Mouse (Mus musculus): ENCODE measurements around the gene Aloxe3.

The Aloxe3 gene

DNA sequence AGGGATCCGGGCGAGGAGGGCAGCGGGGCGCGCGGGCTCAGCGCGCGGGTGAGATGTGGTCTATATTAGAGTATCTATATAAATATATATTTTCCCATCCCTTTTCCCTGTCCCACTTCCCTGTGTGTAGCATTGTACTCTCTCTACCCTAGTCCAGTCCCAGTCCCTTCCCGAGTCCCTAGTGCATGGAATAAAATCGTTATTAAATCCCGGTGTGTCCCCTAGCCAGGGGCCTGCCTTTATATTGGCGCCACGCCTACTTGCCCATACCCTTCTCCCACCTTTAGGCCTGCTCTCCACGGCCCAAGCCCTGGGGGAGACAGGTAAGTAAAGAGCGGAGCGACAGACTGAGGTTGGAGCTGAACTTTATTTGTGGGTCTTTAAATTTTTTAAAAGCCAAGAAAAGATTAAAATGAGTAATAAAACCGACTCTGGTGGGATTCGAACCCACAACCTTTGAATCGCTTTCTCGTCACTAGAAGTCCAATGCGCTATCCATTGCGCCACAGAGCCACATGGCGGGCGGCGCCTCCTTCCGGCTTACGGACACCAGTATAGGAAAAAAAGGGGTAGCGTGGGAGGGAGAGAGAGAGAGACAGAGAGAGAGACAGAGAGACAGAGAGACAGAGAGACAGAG, 2.5 kb upstream of the Aloxe3 start:
- Histone ChIP-seq H3K36me3 (ENCODE audit: insufficient read depth, low read length) (no peaks in the 10 kb centered on the region), H3K9me3 (ENCODE audit: low read length) (no peaks in the 10 kb centered on the region), H3K27me3 (ENCODE audit: insufficient read depth, low read length) (peaks cover 58% of the 10 kb centered on the region), H3K4me3 (replicated peaks; ENCODE audit: low read length) (peak overlapping the region; percentile 95), H3K4me1 (replicated peaks; ENCODE audit: low read depth, low read length) (peaks cover 55% of the 10 kb centered on the region)
- TF ChIP-seq NANOG (IDR thresholded peaks at IDR 0.05; ENCODE audit: borderline replicate concordance, low read length) = no peak
- TF ChIP-seq POU5F1 (IDR thresholded peaks at IDR 0.05; ENCODE audit: borderline replicate concordance, low read length) = no peak
- TF ChIP-seq CTCF (conservative IDR thresholded peaks at IDR 0.05; ENCODE audit: low read length) = no peak

DNA sequence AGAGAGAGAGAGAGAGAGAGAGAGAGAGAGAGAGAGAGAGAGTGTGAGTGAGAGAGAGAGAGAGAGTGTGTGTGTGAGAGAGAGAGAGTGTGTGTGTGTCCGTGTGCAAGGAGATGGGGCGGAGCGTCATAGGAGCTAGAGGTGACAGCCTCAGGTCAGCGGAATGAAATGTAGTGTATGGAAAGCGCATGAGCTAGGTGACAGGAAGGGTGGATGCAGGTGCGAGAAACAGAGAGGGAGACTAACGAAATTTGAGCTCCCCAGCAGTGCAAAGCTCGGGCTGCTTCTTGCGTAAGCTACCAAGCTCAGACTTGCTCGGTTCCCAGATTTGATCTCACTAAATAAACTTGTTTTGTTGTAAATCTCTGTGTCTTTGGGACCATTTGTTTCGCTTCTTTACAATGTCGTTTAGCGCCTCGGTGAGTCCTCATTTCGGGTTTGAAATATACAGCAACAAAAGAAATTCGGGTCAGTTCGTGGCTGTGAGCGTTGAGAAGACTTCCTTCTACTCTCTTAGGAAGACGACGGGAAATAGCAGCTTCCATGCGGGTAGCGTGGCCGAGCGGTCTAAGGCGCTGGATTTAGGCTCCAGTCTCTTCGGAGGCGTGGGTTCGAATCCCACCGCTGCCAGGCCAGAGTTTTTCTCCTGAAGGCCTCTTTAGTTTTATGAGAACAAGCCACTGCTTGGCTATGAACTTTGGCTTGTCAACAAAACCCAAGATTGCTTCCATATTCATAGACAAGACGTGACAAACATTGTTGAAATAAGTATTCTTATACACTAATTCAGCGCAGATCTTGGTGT, 1.8 kb upstream of the Aloxe3 start:
- H3K4me1 ChIP-seq (replicated peaks; ENCODE audit: low read depth, low read length) = peaks cover 52% of the 10 kb centered on the region
- peaks cover 54% of the 10 kb centered on the region for H3K27me3 ChIP-seq (ENCODE audit: insufficient read depth, low read length)
- H3K36me3 ChIP-seq (ENCODE audit: insufficient read depth, low read length) = no peaks in the 10 kb centered on the region
- no peak for TF ChIP-seq NANOG (IDR thresholded peaks at IDR 0.05; ENCODE audit: borderline replicate concordance, low read length)
- no peak for TF ChIP-seq CTCF (conservative IDR thresholded peaks at IDR 0.05; ENCODE audit: low read length)
- no peak for TF ChIP-seq POU5F1 (IDR thresholded peaks at IDR 0.05; ENCODE audit: borderline replicate concordance, low read length)
- H3K9me3 ChIP-seq (ENCODE audit: low read length) = no peaks in the 10 kb centered on the region
- H3K4me3 ChIP-seq (replicated peaks; ENCODE audit: low read length) = peak overlapping the region; percentile 95

DNA sequence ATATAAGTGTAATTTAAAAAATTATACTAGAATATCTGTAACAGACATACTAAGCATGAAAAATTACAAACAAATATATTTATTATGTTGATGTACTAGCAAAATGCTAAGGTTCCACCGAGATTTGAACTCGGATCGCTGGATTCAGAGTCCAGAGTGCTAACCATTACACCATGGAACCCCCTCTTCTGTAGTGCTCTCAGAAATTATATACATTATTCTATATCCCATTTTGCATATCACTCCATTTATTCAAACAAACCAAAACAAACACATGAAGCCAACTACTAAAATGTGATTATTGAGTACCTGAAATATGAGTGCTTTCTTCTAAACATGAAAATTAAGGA, 1.2 kb upstream of the Aloxe3 start:
- Histone ChIP-seq H3K9me3 (ENCODE audit: low read length) (no peaks in the 10 kb centered on the region), H3K4me3 (replicated peaks; ENCODE audit: low read length) (peak overlapping the region; percentile 95), H3K4me1 (replicated peaks; ENCODE audit: low read depth, low read length) (peaks cover 46% of the 10 kb centered on the region), H3K36me3 (ENCODE audit: insufficient read depth, low read length) (no peaks in the 10 kb centered on the region), H3K27me3 (ENCODE audit: insufficient read depth, low read length) (peaks cover 48% of the 10 kb centered on the region)
- TF ChIP-seq POU5F1 (IDR thresholded peaks at IDR 0.05; ENCODE audit: borderline replicate concordance, low read length) = no peak
- TF ChIP-seq CTCF (conservative IDR thresholded peaks at IDR 0.05; ENCODE audit: low read length) = no peak
- TF ChIP-seq NANOG (IDR thresholded peaks at IDR 0.05; ENCODE audit: borderline replicate concordance, low read length) = no peak

DNA sequence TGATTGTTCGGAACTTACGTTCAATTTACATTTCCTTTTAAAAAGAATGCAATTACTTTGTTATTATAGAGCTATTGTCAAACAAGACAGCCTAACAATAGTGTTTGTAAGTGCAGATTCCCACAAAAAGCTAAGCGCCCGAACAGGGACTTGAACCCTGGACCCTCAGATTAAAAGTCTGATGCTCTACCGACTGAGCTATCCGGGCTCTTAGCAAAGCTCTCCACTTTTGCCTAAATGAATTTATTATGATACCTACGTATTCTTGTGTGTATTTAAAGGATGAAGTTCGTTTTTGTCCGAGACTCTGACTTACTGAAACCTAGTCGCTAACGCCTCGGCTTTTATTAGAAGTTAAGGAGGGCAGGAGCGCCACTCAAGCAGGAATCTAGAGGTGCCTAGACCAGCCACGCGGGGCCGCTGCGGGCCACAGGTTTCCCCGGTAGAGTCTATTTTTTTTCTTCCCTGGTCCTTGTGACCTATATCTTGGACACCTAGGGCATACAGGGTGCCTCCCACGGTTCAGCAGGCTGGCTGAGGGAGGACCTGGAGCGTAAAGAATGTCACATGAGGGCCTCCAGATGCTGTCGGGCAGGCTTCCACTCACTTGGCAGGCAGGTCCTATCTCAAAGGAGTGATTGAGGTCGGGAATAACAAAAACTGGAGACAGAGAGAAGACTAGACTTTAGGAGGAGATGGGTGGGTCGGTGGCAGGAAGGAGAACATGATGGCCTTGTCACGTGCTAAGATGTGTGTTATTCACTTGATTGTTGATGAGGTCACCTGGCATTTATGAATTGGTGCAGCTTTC, 450 bp upstream of the Aloxe3 start:
- peaks cover 45% of the 10 kb centered on the region for H3K4me1 ChIP-seq (replicated peaks; ENCODE audit: low read depth, low read length)
- peak; percentile 20 for TF ChIP-seq CTCF (conservative IDR thresholded peaks at IDR 0.05; ENCODE audit: low read length)
- no peak for TF ChIP-seq NANOG (IDR thresholded peaks at IDR 0.05; ENCODE audit: borderline replicate concordance, low read length)

DNA sequence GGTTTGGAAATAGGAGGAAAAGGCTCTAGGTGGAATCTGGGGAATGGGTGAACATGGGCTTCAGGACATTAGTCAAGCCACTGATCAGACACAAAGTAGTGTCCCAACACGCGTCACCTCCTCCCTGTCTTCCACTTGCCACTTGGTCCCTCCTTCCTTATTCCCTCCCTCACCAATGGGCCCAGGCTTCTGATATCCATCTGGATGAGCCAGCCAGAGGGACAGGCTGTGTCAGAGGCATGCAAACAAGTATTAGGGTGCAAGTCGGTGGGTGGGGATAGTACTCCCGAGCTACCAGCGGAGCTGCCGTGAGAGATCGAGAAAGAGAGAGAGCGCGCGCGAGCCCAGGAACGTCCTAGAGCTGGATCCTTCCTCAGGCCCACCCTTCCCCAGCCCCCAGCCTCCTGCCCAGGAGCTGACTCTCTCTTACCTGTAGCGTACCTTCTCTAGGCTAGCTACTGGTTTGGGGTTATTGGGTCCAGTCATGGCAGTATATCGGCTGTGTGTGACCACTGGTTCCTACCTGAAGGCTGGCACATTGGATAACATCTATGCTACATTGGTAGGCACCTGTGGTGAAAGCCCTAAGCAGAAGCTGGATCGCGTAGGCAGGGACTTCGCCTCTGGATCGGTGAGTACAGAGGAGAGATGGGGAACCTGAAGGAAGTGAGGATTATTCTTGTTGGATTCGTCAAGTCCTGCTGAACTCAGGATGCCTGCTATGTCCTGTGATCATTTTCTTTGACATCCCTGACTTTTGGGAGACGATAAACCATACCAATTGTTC, 416 bp downstream of the Aloxe3 start:
- H3K4me3 ChIP-seq (replicated peaks; ENCODE audit: low read length) = peak overlapping the region; percentile 95
- peaks cover 32% of the 10 kb centered on the region for H3K27me3 ChIP-seq (ENCODE audit: insufficient read depth, low read length)
- H3K9me3 ChIP-seq (ENCODE audit: low read length) = no peaks in the 10 kb centered on the region
- TF ChIP-seq NANOG (IDR thresholded peaks at IDR 0.05; ENCODE audit: borderline replicate concordance, low read length) (no peak), POU5F1 (IDR thresholded peaks at IDR 0.05; ENCODE audit: borderline replicate concordance, low read length) (no peak), CTCF (conservative IDR thresholded peaks at IDR 0.05; ENCODE audit: low read length) (no peak)
- peaks cover 45% of the 10 kb centered on the region for H3K4me1 ChIP-seq (replicated peaks; ENCODE audit: low read depth, low read length)
- no peaks in the 10 kb centered on the region for H3K36me3 ChIP-seq (ENCODE audit: insufficient read depth, low read length)

More for the DNA sequence above, 450 bp upstream of the Aloxe3 start:
- H3K27me3 ChIP-seq (ENCODE audit: insufficient read depth, low read length) = peaks cover 41% of the 10 kb centered on the region
- H3K36me3 ChIP-seq (ENCODE audit: insufficient read depth, low read length) = no peaks in the 10 kb centered on the region
- H3K9me3 ChIP-seq (ENCODE audit: low read length) = no peaks in the 10 kb centered on the region
- H3K4me3 ChIP-seq (replicated peaks; ENCODE audit: low read length) = peak overlapping the region; percentile 95

DNA sequence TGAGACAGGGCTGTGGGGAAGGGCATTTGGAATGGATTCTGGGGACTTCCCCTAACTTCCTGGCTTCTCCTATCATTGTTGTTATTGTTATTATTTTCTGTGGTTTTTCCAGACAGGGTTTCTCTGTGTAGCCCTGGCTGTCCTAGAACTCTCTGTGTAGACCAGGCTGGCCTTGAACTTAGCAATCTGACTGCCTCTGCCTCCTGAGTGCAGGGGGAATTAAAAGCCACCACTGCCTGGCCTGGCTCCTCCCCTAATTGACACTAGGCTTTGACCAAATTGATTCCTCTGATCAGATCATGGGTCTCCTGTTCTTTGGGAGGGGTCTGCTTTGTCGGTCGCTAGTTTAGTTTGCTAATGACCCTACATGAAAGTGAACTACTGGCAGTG, 1.0 kb downstream of the Aloxe3 start:
- peaks cover 45% of the 10 kb centered on the region for H3K4me1 ChIP-seq (replicated peaks; ENCODE audit: low read depth, low read length)
- peaks cover 26% of the 10 kb centered on the region for H3K27me3 ChIP-seq (ENCODE audit: insufficient read depth, low read length)
- TF ChIP-seq NANOG (IDR thresholded peaks at IDR 0.05; ENCODE audit: borderline replicate concordance, low read length) = no peak
- no peak for TF ChIP-seq CTCF (conservative IDR thresholded peaks at IDR 0.05; ENCODE audit: low read length)
- no peak for TF ChIP-seq POU5F1 (IDR thresholded peaks at IDR 0.05; ENCODE audit: borderline replicate concordance, low read length)
- H3K36me3 ChIP-seq (ENCODE audit: insufficient read depth, low read length) = no peaks in the 10 kb centered on the region
- no peaks in the 10 kb centered on the region for H3K9me3 ChIP-seq (ENCODE audit: low read length)
- 0 out of 2 replicates have a peak overlapping the region, but pooled peaks have one; percentile 95 for H3K4me3 ChIP-seq (replicated peaks; ENCODE audit: low read length)

DNA sequence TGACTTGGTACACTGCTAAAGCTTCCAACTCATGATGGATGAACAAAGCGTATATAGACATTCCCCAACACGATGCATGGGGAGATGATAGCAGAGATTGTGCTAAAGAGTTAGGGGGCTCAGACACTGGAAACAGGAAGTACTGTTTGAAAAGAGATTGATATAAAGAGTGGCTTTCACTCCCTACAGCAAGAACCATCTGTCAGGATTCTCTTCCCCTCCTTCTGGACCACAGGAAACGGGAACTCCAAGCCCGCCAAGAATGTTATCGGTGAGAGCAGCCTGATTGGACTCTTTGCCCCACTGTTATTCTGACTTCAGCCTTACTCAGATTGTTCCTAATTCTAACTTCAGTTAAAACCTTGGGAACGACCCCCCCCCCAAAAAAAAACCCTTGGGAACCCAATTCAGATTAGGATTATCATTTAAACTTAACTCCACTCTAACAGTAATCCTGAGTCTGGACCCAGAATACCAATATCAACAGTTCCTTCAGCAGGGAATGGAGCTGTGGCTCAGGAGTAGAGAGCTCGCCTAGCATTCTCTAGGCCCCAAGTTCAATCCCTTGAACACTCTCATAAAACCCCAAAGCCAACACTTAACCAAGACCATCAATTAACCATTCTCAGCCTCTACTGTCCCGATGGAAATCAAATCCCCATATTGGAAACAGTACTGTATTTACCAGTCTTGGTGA, 2.9 kb downstream of the Aloxe3 start:
- TF ChIP-seq CTCF (conservative IDR thresholded peaks at IDR 0.05; ENCODE audit: low read length) (no peak), NANOG (IDR thresholded peaks at IDR 0.05; ENCODE audit: borderline replicate concordance, low read length) (no peak)
- H3K27me3 ChIP-seq (ENCODE audit: insufficient read depth, low read length) = peaks cover 27% of the 10 kb centered on the region
- H3K9me3 ChIP-seq (ENCODE audit: low read length) = no peaks in the 10 kb centered on the region

More for the DNA sequence above, 2.9 kb downstream of the Aloxe3 start:
- H3K4me3 ChIP-seq (replicated peaks; ENCODE audit: low read length) = no peak overlapping the region
- no peaks in the 10 kb centered on the region for H3K36me3 ChIP-seq (ENCODE audit: insufficient read depth, low read length)
- H3K4me1 ChIP-seq (replicated peaks; ENCODE audit: low read depth, low read length) = peaks cover 54% of the 10 kb centered on the region
